Mouse (Mus musculus) monocyte, adult 2 months (primary cell): Measurements from ENCODE around the gene Smox.
"Not testable (repeated sequence)": the region's sequence is repeated elsewhere in the genome, so short reads cannot be mapped to it uniquely, and the experiment has no call there.

Source experiments
- DNase-seq, 2 experiments: peaks; one replicate each; pipeline ENCODE4 v3.0.0; 2022; ENCODE audit warnings: low spot score in 2 of 2, low read depth in 1 of 2

Gene Smox

DNA sequence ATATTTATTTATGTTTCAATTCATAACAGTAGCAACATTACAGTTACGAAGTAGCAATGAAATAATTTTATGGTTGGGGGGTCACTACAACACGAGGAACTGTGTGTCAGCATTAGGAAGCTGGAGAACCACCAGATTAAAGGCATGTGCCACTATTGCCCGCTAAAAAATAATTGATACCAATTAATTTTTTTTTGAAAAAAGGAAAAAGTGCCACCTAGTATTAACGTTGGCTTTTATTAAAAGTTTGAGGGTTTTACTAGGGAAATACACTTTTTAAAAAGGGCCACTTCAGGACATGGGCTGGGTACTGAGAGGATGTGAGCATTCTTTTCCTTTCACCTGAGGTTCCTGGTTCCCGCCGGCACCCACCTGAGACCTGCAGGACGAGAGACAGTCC, at the start of gene Smox:
Gene Smox (plus strand): TSS at position 301 of the 400 bp plus-strand sequence.
- DNase-seq, result no peak

DNA sequence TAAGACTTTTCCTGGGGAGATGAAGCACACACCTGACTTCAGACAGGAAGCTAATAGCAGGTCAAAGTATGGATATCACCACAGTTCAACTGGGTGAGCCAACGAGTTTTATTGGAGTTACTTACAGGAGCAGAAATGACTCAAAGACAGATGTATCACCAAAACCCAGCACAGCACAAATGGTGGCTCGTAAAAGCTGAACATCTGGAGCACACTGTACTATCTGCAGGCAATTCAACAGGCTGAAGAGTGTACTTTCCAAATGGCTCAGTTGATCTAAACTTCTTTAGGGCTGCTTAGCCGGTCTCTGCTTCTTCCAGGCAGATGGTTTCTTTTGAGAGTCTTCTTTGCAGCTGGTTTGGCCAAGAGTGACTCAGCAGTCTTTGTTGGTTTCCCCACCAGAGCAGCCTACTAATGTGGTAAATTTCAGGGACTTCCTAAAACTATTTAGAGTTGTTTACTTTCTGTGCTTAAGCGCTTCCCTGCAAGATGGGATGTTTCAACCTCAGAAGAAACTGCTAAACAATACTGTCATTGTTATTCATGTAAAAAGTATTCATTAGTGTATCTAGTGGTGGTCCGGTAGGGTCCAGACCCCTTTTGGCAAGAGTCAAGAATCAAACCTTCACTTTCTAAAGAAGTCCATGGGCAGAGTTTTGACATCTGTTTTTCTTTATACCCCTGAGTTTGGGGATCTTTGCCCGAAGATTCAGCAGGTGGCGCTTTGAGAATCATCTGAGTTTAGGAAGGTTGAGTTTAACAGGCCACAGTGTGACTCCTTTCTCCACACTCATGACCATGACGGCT, 48.0 kb upstream of the Smox start:
- DNase-seq, result no peak

DNA sequence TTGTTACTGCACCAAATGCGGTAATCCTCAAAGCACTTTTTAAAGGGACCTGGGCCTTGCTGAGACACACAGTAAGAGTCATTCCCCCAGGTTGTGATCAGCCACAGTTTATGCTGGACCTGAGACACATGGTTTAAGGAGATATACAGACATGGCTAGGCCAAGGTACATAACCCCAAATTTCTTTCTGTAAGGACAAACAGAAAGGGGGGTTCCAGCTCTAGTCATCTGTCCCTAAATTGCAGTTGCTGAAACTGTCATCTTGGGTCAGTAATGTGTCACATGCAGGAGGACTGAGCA, 47.5 kb upstream of the Smox start:
- DNase-seq, result no peak

GRCm38 (mm10) chr2:131446416-131446982, 44.8 kb upstream of the Smox start:
- no peak for DNase-seq

DNA sequence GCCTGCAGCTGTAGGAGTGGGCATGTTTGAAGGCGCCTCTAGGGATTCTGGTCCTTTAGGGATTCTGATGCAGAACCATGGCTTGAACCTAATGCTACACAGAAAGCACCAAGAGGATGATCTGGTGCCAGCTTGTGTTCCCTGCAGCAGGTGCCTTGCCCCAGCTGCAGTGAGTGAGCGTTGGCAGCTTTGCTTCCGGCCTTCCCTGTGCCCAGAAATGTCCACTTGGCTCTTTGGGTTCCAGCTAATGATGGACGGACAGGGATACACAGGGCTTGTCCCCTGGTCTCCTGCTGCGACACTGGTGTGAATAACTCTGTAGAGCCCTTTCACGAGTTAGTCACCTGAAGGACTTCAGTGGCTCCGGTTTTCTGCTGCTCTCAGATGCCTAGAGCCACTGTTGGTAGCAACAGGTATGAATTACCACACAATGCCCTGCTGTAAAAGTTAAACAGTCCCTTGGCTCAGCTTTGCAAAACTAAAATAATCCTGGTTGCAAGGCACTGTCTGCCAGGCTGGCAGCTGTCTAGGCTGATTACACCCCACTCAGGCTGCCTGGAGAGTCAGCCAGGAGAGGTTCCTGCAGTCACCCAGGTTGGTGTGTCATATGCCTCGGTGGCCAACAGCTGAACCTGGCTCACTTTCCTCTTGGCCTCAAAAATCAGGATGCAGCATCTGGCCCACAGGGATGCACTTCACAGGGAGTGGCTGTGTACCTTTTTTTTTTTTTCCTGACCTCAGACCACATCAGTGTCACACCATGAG, 43.5 kb upstream of the Smox start:
- DNase-seq, result no peak

GRCm38 (mm10) chr2:131448353-131448752, 42.9 kb upstream of the Smox start:
- no peak for DNase-seq

DNA sequence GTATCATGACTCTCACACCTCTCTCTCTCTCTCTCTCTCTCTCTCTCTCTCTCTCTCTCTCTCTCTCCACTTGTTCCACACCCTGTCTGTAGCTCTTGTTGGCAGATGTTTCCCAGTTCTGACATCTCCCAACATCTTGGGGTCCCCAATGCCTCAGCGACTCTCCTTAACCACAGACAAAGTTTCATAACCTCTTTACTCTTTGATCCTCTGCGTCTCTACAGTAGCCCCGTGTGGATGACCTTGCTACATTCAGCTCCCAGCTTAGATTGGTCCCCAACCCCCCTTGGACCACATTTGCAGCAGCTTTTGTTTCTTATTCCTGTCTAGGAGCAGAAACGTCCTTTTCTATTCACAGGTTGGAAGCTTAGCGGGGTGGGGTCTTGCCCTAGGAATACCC, 41.6 kb upstream of the Smox start:
- no peak for DNase-seq

DNA sequence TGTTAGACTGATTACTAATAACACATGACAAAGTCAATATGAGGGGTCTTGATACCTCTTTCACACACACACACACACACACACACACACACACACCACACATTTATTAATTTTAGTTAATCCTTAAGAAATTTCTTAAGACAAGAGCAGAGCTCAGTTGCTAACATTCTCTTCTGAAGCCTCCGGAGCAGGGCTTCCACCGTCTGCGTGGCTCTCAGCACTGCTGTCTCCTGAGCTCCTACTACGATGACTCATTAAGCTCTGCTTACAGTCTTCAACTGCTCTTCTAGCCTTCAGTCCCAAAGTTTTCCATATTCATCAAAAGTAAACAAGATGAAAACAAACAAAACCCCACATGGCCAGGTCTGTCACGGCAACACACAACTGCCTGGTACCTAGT, 40.8 kb upstream of the Smox start:
- DNase-seq, result no peak

GRCm38 (mm10) chr2:131457728-131458127, 33.6 kb upstream of the Smox start:
- DNase-seq, result no peak

DNA sequence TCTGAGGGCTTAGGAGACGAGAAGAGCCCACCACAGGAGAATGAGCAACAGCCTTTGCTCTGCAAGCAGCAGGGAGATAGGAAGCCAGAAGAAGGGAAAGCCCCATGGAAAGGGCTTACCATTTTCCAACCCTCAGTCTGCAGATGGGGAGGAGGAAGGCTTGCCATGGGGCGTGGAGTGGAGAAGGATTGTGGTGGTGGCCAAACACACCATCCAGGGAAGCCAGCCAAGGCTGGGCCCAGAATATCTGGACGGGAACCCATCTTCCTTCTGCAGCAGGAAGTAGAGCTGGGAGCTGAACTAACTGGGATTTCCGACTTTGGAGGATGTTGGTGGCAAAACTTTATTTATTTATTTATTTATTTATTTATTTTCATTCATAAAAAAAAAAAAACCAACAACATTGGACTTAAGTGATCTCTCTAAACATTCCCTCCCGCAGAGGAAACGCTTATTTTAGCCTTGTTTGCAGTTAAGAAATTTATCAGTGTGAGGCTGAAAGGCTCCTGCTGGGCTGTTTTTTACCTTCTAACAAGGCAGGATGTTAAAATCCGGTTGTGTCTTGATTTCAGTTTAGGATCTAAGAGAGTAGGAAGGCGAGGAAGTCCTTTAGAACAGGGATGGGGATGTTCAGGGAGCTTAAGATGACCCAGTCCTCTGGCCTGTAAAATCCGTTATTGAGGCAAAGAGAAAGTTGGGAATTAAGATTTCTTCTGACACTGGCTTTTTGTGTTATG, 30.2 kb upstream of the Smox start:
- no peak for DNase-seq

DNA sequence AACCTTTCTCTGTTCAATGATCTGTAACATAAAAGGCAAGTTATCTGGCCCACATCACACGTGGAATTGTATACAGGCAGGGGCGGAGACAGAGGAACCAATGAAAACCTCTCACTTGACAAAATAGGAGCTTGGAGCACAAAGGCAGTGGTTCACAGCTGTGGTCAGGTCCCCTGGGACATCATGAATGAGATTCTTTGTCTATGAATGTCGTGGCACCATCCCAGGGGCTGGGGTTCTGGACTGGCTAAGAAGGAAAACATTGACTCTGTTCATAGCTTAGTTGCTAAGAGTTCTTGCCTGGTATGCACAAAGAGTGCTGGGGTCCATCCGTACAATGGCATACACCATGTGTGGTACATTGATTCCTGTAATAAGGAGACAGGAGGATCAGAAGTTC, 28.3 kb upstream of the Smox start:
- DNase-seq, result no peak

DNA sequence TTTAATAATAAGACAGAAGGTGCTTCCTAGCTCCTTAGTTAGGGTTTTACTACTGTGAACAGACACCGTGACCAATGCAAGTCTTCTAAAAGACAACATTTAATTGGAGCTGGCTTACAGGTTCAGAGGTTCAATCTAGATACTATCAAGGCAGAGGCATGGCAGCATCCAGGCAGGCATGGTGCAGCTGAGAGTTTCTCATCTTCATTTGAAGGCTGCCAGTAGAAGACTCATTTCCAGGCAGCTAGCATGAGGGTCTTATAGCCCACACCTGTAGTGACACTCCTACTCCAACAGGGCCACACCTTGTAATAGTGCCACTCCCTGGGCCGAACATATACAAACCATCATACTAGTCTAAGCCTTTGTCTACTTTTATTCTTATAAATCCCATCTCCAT, 27.1 kb upstream of the Smox start:
- no peak for DNase-seq

- DNase-seq, result no peak
These were observed 24.6 kb upstream of the Smox start for GRCm38 (mm10) chr2:131466732-131467131.

GRCm38 (mm10) chr2:131469916-131470315, 21.4 kb upstream of the Smox start:
- no peak for DNase-seq

- no peak for DNase-seq
These were observed 17.5 kb upstream of the Smox start for GRCm38 (mm10) chr2:131473749-131474148.

DNA sequence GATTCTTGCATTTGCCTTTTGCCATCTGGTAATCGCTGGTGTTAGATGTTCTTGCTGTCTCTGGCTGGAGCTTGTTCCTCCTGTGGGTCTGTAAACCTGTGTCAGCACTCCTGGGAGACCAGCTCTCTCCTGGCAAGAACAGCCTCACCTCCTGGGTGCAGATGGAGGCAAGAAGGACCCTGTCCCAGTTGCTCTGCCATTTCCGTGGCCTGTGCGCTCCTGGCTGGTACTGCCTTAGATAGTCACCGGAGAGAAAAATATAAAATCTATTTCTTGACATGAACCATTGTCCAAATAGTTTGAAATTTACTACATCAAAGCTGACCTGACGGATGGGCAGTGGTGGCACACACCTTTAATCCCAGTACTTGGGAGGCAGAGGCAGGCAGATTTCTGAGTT, 14.2 kb upstream of the Smox start:
- not testable (repeated sequence) for DNase-seq

DNA sequence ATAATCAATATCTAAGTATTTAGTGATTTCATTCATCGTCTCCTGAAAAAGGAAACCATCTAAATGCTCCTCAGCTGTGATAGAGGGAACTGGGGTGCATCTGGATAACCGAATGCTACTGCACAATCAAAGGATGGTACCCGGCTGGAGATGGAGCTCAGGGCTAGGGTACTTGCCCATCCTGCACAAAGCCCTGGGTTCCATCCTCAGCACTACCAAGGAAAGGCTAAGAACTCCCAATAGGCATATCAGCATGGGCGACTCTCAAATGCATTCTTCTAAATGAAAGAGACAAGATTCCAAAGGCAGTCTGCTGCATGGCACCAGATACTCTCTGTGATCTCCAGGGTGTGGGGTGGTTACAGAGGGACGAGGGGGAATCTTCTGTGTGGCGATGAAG, 13.4 kb upstream of the Smox start:
- no peak for DNase-seq

- DNase-seq, result no peak
These were observed 12.9 kb upstream of the Smox start for GRCm38 (mm10) chr2:131478349-131478748.

GRCm38 (mm10) chr2:131478916-131479315, 12.4 kb upstream of the Smox start:
- no peak for DNase-seq

DNA sequence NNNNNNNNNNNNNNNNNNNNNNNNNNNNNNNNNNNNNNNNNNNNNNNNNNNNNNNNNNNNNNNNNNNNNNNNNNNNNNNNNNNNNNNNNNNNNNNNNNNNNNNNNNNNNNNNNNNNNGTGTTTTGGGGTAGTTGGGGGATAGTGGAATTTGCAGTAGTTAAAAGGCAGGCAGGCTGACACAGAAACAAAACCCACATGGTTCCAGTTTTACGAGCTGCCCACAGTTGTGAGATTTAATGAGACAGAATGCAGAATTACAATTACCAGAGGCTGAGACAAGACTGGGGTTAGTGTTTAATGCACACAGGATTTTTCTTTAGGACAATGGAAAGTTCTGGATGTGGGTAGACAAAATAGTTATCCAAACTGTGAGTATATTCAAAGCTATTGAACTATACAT, 9.6 kb upstream of the Smox start:
- DNase-seq, result no peak

DNA sequence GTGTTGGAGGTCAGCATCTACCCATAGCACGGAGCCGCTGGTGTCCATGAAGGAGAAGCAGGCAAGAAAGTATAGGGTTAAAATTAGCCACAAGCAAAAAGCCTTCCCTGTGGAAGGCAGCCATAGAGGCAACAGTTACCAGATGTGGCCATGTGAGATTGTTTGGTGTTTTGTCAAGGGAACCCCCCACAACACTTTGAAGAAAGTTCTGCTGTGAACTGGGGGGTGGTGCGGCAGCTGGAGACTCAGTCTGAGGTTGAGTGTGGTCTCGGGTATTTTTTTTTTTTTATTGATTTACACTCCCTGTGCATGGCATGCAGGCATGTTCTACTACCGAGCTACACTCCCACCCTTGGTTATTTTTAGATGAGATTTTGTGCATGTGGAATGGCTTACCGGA, 8.8 kb upstream of the Smox start:
- no peak for DNase-seq

GRCm38 (mm10) chr2:131483562-131483961, 7.7 kb upstream of the Smox start:
- no peak for DNase-seq
